In genomic region chr5:147076799-147077165, GRCm38 (mm10) we compare ENCODE assay signal across 8 mouse cellular contexts. TPM values are rescaled to one million over a fixed set of nuclear protein-coding genes. Genes with fewer than 3 reads are reported as not detected.
DNase-seq lines count a peak whose midpoint lies in the region; ATAC-seq and TF ChIP-seq lines count a peak whose summit lies in the region.

TSS of gene Polr1d (plus strand) at chr5:147077050.

- no peak for DNase-seq in spleen, adult 2 months (ENCODE audit: low read depth in 1 of 2, low spot score in 2 of 2)
- DNase-seq in spleen, postnatal 14 days (ENCODE audit: low spot score in 2 of 2) = no peak
- DNase-seq in left cerebral cortex, postnatal 36 days (ENCODE audit: low spot score in 2 of 2) = no peak
- DNase-seq in natural killer cell, adult 2 months (ENCODE audit: low spot score in 2 of 2) = no peak
- no peak for DNase-seq in urinary bladder, postnatal 36 days (ENCODE audit: low spot score in 2 of 2)

- peak within 1 kb of the TSS; percentile 77 for H3K9ac ChIP-seq in embryonic facial prominence, embryonic 15.5 days
- H3K9ac ChIP-seq in heart, embryonic 15.5 days = peak within 1 kb of the TSS; percentile 97
- H3K9ac ChIP-seq in neural tube, embryonic 13.5 days = peak within 1 kb of the TSS; percentile 79

- intact Hi-C loops in left cerebral cortex, postnatal 36 days (cut with DNase I) = loop anchor here (2.0 to 5.0 kb wide), 3 partner anchors 40 to 129 kb away; partner anchors contain the start of gene Gtf3a

- peak within 1 kb of the TSS; percentile 79 for H3K27ac ChIP-seq in spleen, adult 2 months (ENCODE audit: insufficient read depth, low read length)
- H3K27ac ChIP-seq in embryonic facial prominence, embryonic 15.5 days (replicated peaks) = peak within 1 kb of the TSS; percentile 98
- peak within 1 kb of the TSS; percentile 99 for H3K27ac ChIP-seq in heart, embryonic 15.5 days
- H3K27ac ChIP-seq in neural tube, embryonic 13.5 days (replicated peaks) = peak within 1 kb of the TSS; percentile 90

- H3K9me3 ChIP-seq in embryonic facial prominence, embryonic 15.5 days (replicated peaks) = no peaks in the 10 kb centered on the region
- H3K9me3 ChIP-seq in heart, embryonic 15.5 days (replicated peaks) = no peaks in the 10 kb centered on the region
- H3K9me3 ChIP-seq in neural tube, embryonic 13.5 days = no peaks in the 10 kb centered on the region

- TF ChIP-seq CTCF in spleen, adult 2 months (IDR thresholded peaks at IDR 0.05; ENCODE audit: extremely low read depth, insufficient read depth, insufficient read length, insufficient replicate concordance) = no peak

- whole genome bisulfite sequencing in spleen, adult 2 months = 1% methylated on average over 17 of the region's 17 CpGs
- WGBS in embryonic facial prominence, embryonic 15.5 days = under 1% methylated on average over 17 of the region's 17 CpGs
- 0% methylated on average over 17 of the region's 17 CpGs for WGBS in heart, embryonic 15.5 days
- 0% methylated on average over 17 of the region's 17 CpGs for WGBS in neural tube, embryonic 13.5 days

- TF ChIP-seq POLR2A in spleen, adult 2 months (IDR thresholded peaks at IDR 0.05; ENCODE audit: low read depth, low read length) = no peak

- peaks cover 4% of the 10 kb centered on the region; the same call in 1 of the 2 replicates for H3K4me1 ChIP-seq in spleen, adult 2 months (ENCODE audit: control insufficient read depth, insufficient read depth, insufficient read length)
- H3K4me1 ChIP-seq in embryonic facial prominence, embryonic 15.5 days = peaks cover 30% of the 10 kb centered on the region
- H3K4me1 ChIP-seq in heart, embryonic 15.5 days (replicated peaks) = peaks cover 45% of the 10 kb centered on the region
- H3K4me1 ChIP-seq in neural tube, embryonic 13.5 days (replicated peaks) = peaks cover 38% of the 10 kb centered on the region

- peak within 1 kb of the TSS; percentile 87 for H3K4me3 ChIP-seq in spleen, adult 2 months (ENCODE audit: extremely low read depth, insufficient read depth, insufficient read length)
- H3K4me3 ChIP-seq in embryonic facial prominence, embryonic 15.5 days (replicated peaks) = peak within 1 kb of the TSS; percentile 73
- peak within 1 kb of the TSS; percentile 98 for H3K4me3 ChIP-seq in heart, embryonic 15.5 days
- peak within 1 kb of the TSS; percentile 89 for H3K4me3 ChIP-seq in neural tube, embryonic 13.5 days

- no peak; the same call in 1 of the 2 replicates for ATAC-seq in embryonic facial prominence, embryonic 15.5 days (ENCODE audit: insufficient number of reproducible peaks, low FRiP score, low TSS enrichment, low read depth)
- ATAC-seq in heart, embryonic 15.5 days (replicated peaks; ENCODE audit: insufficient number of reproducible peaks, insufficient read depth, low FRiP score, low read depth) = peak; percentile 32
- ATAC-seq in neural tube, embryonic 13.5 days (ENCODE audit: low read depth) = no peak; the same call in 1 of the 2 replicates

- no peaks in the 10 kb centered on the region for H3K27me3 ChIP-seq in spleen, adult 2 months (ENCODE audit: control insufficient read depth, insufficient read depth, low read length)
- H3K27me3 ChIP-seq in embryonic facial prominence, embryonic 15.5 days = no peaks in the 10 kb centered on the region
- no peaks in the 10 kb centered on the region for H3K27me3 ChIP-seq in heart, embryonic 15.5 days
- peaks cover 3% of the 10 kb centered on the region; the same call in 1 of the 2 replicates for H3K27me3 ChIP-seq in neural tube, embryonic 13.5 days

- peaks cover 2% of the 10 kb centered on the region; the same call in 1 of the 2 replicates for H3K36me3 ChIP-seq in spleen, adult 2 months (ENCODE audit: control insufficient read depth, insufficient read depth, low read length)
- H3K36me3 ChIP-seq in embryonic facial prominence, embryonic 15.5 days = peaks cover 7% of the 10 kb centered on the region
- H3K36me3 ChIP-seq in heart, embryonic 15.5 days = peaks cover 3% of the 10 kb centered on the region
- H3K36me3 ChIP-seq in neural tube, embryonic 13.5 days = peaks cover 8% of the 10 kb centered on the region

- peak within 1 kb of the TSS; percentile 94 for H3K4me2 ChIP-seq in embryonic facial prominence, embryonic 15.5 days (replicated peaks)
- H3K4me2 ChIP-seq in heart, embryonic 15.5 days = peak within 1 kb of the TSS; percentile 97
- H3K4me2 ChIP-seq in neural tube, embryonic 13.5 days = peak within 1 kb of the TSS; percentile 78

RNA-seq across cellular contexts. Expression of gene Polr1d, which starts in this region (rescaled TPM):
- 24.2 and 30.5 TPM in 2 replicates for polyA plus RNA-seq in spleen, adult 2 months (2012; rRNA removed)
- polyA plus RNA-seq in embryonic facial prominence, embryonic 15.5 days (2015; fragmentation: Nextera tagmentation; extraction: Ambion mirVana) = 139 and 142 TPM in 2 replicates
- 84.3 and 85.2 TPM in 2 replicates for polyA plus RNA-seq in heart, embryonic 15.5 days (2015; fragmentation: Nextera tagmentation; extraction: Ambion mirVana)
- total RNA-seq in left cerebral cortex, postnatal 36 days (2021) = 10 to 100 TPM; 61.3 to 78.1 TPM
- 94.7 and 109 TPM in 2 replicates for polyA plus RNA-seq in neural tube, embryonic 13.5 days (2015; fragmentation: Nextera tagmentation; extraction: Ambion mirVana)
